Mouse (Mus musculus) heart, embryonic 10.5 days (tissue): ENCODE data around the gene Olfr983. TPM values are rescaled to one million over a fixed set of nuclear protein-coding genes. Genes with fewer than 3 reads are reported as not detected.

Experiments used
- polyA plus RNA-seq: library from polyadenylated mRNA; unstranded; fragments of >200 nt; fragmentation: Nextera tagmentation; extraction: Ambion mirVana; gene quantifications from 2 replicates; pipeline ENCODE4 v1.2.1, GENCODE M21; 2016

Gene Olfr983
- polyA plus RNA-seq, 1 experiment from 2014 or later = not detected

Other genes starting within 250 kb of the Olfr983 start
- not detected in 2 replicates for gene Olfr972, start 227.2 kb downstream of the Olfr983 start, polyA plus RNA-seq
- gene Olfr229, start 186.3 kb downstream of the Olfr983 start, polyA plus RNA-seq = not detected in 2 replicates
- gene Olfr974, start 156.1 kb downstream of the Olfr983 start, polyA plus RNA-seq = not detected in 2 replicates
- not detected in 2 replicates for gene Olfr975, start 141.5 kb downstream of the Olfr983 start, polyA plus RNA-seq
- not detected in 2 replicates for gene Olfr976, start 132.5 kb downstream of the Olfr983 start, polyA plus RNA-seq
- not detected in 2 replicates for gene Olfr978, start 101.5 kb downstream of the Olfr983 start, polyA plus RNA-seq
- not detected in 2 replicates for gene Olfr979, start 90.1 kb downstream of the Olfr983 start, polyA plus RNA-seq
- not detected in 2 replicates for gene Olfr980, start 84.0 kb downstream of the Olfr983 start, polyA plus RNA-seq
- gene Olfr981, start 72.1 kb downstream of the Olfr983 start, polyA plus RNA-seq = not detected in 2 replicates
- gene Olfr982, start 19.8 kb downstream of the Olfr983 start, polyA plus RNA-seq = not detected in 2 replicates
- gene Olfr984, start 20.6 kb upstream of the Olfr983 start, polyA plus RNA-seq = not detected in 2 replicates
- gene Olfr985, start 36.6 kb upstream of the Olfr983 start, polyA plus RNA-seq = not detected in 2 replicates
- not detected in 2 replicates for gene Tmem225, start 54.5 kb upstream of the Olfr983 start, polyA plus RNA-seq
- gene Olfr986, start 87.3 kb upstream of the Olfr983 start, polyA plus RNA-seq = not detected in 2 replicates
- gene Zfp202, start 98.7 kb upstream of the Olfr983 start, polyA plus RNA-seq = 4.6 and 5.9 TPM in 2 replicates
- gene Scn3b, start 175.6 kb upstream of the Olfr983 start, polyA plus RNA-seq = 0.38 and 0.90 TPM in 2 replicates